Mouse (Mus musculus): ENCODE results near the gene Gamt.

GRCm38 (mm10) chr10:80227877-80228775 is 32.7 kb downstream of the Gamt start:
- no peak for TF ChIP-seq CTCF (IDR thresholded peaks at IDR 0.05; ENCODE audit: low read depth, low read length)
- TF ChIP-seq POLR2A (IDR thresholded peaks at IDR 0.05; ENCODE audit: insufficient read depth, low read length), result no peak

Measured in ES-Bruce4 (cell line).